Mouse (Mus musculus) T-helper 1 cell (primary cell): ENCODE measurements around the gene Nptn.

Experiments
- in situ Hi-C: fragments of 300-600 bp; cut with MboI, MseI; formaldehyde crosslinking; loops from one replicate; pipeline ENCODE4 v1.15.1; 2025; ENCODE audit warnings: high pct_unique_total_duplicates

The Nptn gene

DNA sequence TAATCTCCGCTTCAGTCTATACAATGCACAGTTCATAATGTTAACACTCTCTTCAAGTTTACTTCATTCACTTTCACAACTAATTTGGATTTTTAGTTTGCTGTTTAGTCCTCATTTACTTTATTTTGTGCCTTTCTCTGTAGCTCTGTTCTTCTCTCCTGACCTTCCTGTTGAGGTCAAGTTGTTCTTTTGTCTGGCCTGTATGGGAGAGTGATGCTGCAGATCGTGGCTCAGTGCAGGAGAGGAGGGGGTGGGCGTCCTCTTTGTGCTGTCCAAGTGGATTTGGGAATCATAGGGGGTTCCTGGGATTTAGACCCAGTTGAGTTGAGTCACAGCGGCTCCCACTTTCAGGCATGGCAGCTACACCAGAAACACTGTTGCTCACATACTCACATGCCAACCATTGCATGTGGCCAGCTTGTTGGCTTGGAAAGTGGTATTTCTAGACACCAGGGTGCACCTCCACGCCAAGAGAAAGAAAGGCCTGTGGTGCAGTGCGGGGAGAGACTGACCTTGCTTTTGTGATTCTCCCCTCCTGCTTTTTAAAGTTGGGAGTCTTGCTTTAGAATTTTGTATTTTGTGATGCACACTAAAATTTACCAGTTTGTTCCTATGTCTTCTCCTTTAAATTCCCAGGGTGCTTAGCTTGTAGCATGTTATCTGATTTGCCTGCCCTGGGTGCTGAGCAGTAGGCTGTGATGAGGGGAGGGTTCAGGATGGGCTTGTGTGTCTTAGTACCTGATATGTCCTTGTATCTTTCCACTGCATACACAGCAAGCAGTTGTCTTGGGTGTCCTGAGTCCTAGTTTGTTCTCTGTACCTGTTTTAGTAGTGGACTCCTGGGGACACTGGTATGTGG lies 66.6 kb downstream of the Nptn start:
- in situ Hi-C loops: no loop called here

DNA sequence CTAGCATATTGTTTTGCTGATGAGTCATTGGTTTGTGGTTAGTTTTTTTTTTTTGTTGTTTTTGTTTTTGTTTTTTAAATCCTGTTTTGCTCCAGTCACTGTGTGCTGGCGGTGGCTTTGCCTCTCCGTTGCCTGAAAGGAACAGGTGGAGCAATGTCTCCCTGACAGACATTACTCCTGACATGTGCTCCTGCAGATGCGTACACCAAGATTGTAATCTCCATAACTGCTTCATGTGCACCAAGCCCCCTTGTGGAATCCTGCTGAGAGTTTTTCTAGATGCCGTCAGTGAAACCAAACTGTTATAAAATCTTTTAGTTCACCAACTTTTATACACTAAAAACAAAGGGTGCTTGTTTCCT lies 67.2 kb downstream of the Nptn start:
- in situ Hi-C loops: no loop called here

DNA sequence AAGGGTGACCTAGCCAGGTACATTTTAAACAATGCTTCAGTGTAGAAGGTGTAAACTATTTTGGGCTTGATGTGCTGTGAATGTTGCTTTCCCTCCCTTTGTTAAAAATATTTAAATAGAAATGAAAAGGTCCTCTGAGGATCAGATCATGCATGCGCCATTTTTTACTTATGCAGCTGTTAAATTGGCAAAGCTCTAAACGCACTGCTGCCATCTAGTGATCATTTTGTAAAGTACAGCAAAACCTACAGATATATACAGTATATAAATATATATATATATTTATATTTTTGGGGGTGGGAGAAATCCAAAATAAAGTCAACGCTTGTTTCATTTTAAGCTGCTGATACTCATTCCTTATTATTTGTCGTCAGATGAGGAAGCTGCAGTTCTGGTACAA lies 70.0 kb downstream of the Nptn start:
- in situ Hi-C loops: no loop called here

DNA sequence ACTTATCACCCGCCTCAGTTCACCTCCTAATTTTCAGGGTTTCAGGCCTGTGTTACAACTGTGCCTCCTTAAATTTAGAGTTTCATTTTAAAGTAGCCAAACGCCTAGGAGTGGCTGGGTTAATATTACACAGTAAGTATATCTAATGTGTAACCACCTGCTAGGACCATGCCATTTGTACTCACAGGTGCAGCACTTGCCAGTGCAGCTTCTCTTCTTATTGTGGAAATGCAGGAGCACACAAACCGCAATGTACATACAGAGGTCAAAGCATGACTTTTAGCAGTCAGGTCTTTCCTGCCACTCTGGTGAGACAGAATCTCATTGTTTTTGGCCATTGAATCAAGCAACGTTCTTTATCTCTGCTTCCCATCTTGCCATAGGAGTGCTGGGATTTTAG lies 72.5 kb downstream of the Nptn start:
- in situ Hi-C loops: no loop called here

DNA sequence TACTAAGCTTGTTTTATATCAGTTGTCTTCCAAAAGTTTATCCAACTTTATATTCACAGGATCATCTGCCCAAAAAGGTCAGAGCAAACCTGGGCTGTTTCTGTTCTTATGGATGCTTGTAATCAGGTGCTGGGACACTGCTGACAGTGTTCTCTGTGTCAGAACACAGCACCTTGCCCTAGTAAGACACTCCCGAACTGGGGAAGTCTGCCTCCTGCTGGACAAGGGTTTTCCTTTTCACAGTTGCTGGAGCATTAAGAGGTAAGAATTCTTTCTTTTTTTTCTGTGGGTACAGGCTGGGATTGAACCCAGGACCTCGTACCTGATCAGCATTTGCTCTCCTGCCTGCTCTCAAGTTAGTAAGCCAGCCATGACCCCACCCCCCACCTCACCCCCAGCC lies 74.4 kb downstream of the Nptn start:
- in situ Hi-C loops: no loop called here

DNA sequence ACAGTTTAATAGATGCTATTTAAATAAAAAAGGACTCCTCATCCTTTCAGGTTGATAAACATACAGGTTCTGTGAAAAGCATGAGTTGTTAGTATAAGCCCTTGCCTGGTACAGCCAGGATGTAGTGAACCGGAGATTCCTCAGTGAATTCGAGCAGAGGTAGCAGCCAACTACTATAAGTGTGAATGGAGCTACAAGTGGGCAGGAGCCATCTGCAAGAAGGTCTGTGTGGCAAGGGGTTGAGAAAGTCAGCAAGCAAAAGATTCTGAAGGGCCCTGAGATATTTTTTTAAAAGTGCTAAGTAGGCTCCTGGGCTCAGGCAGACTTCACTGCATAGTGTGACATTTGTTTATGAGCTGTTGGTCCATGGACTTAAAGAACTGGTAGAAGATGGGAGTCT lies 74.8 kb downstream of the Nptn start:
- in situ Hi-C loops: no loop called here

DNA sequence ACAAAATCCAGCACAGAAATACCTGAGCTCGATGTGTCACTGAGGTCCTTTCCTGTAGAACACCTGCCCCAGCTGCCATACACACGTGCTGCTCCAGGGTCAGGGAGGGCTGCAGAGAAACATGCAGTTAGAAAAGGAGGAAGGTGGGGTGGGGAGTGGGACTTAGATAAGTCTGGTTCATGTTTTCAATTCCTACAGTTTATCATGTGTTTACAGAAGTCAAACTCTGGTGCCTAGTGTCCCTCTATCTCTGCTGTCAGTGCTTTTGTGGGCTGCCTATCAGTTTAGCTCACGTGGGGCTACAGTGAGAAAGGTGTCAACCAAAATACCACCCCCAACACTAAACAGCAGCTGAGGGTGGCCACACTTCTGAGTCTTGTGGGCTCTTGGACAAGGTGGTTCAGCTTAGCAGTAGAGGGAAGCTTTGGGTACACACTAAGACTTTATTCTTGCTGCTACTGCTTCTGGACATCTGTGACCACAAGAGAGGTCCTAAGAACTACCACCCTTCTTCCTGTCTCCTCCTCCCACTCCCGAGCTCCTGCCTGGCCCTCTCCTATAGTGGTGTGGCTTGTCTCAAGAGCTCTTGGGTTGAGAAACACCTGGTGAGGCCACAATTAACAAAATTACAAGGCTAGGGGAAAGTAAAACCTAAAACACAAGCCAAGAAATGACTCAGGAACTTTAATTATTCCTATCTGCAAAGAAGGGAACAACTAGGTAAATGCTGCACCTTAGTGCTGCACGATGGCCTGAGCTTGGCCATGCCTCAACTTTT lies 75.9 kb downstream of the Nptn start:
- in situ Hi-C loops: no loop called here

DNA sequence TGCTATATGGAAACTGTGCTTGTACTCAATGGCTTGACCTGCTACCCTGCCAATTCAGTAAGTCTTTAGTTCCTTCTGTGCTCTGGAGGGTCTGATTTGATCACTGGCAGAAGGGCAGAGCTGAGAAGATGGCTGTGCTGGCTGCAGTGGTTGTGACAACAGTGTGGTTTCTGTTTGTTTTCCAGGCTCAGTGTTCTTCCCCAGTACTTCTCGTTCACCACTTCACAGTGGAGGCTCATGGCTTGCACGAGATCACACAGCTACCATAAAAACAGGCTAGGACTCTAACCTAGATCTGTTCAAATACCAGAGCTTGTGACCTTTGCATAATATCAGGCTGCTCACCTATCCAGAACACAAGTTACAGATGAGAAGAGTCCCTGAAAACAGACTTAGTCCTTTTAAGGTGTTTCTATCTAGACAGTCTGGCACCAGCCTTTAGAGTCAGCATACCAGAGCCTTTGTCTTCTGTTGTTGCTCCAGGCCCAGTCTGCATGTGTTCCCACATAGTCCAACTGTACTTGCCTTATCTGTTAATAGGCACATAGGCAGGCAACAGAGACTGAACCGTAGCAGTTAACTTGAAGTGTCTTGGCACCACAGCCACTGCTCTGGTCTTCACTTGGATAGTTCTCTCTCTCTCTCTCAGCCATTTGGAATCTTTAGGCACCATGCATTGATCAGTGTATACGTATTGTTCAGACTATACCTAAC lies 76.7 kb downstream of the Nptn start:
- in situ Hi-C loops: no loop called here

DNA sequence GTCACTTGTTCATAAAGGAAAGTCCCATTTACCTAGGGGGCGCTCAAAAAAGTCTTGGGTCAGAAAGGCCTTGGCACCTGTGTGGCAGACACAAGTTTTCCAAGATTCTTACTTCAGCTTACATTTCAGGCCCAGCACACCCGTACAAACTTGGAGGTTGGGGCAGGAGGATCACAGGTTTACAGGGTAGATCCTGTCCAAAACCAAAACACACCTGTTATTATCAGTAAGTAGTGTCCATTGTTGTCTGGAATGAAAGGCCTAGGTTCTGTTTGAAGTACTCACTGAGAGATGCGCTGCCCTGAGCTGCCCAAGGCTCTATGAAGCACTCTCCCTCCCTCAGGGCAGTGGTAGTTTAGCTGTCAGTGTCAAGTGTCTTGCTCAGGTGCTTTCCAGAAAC lies 77.3 kb downstream of the Nptn start:
- in situ Hi-C loops: no loop called here

DNA sequence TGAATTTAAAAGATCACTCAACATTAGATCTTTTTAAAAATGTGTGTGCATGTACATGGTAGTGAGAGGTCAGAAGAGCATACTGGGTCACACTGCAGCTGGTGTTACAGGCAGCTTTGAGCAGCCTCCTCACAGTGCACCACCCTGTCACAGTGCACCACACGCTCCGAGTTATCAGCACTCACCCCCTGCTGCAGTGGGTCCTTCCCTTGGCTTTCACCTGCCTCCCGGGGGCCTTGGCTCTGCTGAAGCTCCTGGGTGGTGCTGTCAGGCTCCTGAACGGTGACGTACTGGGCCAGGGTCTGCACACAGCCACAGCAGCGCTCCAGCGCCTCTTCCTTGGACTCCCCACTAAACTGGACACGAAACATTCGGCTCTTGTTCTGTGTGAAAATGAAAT lies 77.9 kb downstream of the Nptn start:
- in situ Hi-C loops: loop anchor here (10.0 kb wide), 1 partner anchor 105 kb away; the partner anchor contains the start of gene Cd276

DNA sequence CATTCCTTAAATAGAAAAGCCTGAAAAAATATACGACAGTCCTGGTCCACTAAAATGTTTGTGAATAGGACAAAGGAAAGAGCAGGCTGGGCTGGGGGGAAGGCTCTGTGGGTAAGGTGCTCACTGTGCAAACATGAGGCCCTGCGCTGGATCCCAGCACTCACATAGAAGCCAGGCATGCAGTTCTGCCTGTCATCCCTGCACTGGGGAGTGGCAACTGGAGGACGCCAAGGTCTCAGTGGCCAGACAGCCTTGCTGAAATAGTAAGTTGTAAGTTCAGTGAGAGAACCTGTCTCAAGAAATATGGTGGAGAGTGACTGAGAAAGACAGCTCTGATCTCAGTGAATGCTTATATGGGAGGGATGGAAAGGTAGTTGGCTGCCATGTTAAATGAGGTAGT lies 78.6 kb downstream of the Nptn start:
- in situ Hi-C loops: loop anchor here (10.0 kb wide), 1 partner anchor 106 kb away; the partner anchor contains the start of gene Cd276

DNA sequence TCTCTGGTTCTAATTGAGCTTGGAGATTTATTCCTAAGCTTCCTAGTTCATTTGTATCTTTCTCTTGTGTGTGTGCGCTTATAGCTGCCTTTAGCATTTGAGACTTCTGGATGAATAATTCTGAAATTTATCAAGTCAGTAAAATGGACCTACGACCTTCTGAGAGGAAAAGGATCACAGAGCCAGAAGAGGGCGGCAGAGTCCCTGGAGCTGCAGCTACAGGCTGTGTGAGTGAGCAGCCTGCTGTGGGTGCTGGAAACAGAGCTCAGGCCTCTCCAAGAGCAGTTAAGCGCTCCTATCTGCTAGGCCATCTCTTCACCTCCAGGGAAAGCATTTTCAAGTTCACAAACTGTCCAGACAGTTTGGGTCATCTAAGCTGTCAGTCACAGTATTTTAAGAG lies 80.0 kb downstream of the Nptn start:
- in situ Hi-C loops: loop anchor here (10.0 kb wide), 1 partner anchor 107 kb away; the partner anchor contains the start of gene Cd276

DNA sequence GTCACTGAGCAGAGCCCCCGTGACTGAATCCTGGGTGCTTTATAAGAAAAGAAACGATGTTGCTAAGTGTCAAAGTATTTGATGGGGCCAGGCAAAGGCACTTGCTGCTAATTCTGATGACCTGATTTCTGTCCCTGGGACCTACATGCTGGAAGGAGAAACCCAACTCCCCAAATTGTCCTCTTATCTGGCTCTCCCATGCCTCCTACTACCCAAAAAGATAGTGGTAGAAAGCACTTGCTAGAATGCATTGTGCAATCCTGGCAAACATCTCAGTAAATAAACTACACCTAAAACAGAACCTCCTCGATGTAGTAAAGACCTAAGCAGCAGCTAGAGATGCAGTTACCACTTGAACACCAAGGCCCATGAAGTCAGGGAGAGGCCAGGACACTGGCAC lies 80.8 kb downstream of the Nptn start:
- in situ Hi-C loops: loop anchor here (10.0 kb wide), 1 partner anchor 108 kb away; the partner anchor contains the start of gene Cd276

DNA sequence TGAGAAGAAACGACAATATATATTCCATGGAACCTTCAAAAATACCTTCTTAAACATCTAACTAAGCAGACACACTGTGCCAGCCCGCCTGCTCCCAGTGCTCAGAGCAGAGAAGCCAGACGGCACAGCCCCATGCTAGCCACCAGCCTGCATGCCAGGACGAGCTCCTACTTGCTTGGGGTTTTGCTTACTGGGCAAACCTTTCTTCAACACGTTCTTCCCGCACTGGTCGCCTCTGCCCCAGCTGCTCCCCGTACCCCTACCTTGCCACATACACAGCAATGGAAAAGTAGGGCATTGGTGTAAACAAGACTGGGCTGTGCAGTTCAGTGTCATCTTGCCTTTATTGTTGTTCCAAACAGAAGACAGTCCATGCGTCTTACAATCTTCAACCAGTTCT lies 83.5 kb downstream of the Nptn start:
- in situ Hi-C loops: loop anchor here (10.0 kb wide), 1 partner anchor 111 kb away; the partner anchor contains the start of gene Cd276

DNA sequence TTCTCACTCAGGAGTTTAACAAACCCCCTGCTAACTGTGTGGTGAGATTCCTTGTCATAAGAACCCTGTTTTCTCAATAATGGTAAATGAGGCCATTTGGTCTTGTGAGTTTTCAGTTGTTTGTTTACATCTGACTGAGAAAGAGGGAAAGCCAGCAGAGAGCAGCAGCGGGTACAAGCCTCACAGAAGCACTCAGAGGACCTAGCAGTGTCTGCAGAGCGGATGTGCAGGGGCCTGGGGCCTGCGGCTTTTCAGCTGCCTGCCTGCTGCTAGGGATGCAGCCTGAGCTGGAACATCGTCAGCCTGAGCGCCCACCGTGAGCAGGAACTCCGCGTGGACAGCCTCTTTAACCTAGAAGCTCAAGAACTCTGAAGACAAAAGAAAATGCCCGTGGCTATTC lies 84.2 kb downstream of the Nptn start:
- in situ Hi-C loops: loop anchor here (10.0 kb wide), 1 partner anchor 111 kb away; the partner anchor contains the start of gene Cd276

DNA sequence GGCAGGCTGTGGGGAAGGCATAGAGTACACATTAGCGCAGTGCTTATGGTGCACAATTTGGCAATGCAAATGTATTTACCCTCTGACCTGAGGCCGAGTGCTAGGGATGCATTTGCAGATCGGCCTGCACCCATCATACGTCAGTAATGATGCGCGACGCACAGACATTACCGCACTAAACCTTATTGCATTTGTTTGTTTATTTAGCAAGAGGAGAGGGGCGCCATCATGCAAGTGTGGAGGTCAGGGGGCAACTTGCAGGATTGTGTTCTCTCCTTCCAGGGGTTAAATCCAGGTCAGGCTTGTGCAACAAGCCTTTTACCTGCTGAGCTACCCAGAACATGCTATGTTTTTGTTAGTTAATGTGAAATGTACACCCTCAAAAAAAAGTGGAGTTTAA lies 85.2 kb downstream of the Nptn start:
- in situ Hi-C loops: loop anchor here (10.0 kb wide), 1 partner anchor 112 kb away; the partner anchor contains the start of gene Cd276

DNA sequence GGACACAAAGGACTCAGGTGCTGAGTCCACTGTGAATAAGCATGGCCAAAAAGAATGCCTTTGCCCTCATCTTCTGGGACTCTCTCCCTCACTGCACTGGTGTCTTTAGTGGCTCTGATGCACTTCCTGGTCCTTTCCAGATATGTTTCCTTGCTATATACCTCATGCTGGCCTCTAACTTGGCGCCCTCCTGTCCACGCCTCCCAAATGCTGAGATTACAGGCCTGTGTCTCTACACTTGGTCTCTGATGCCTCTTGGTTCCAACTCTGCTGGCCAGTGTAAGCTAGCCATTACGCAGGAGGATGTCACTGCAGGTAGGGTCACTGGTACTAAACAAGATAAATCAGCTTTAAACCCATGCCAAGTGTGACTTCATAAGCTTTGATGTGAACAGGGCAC lies 86.1 kb downstream of the Nptn start:
- in situ Hi-C loops: loop anchor here (10.0 kb wide), 1 partner anchor 113 kb away; the partner anchor contains the start of gene Cd276

DNA sequence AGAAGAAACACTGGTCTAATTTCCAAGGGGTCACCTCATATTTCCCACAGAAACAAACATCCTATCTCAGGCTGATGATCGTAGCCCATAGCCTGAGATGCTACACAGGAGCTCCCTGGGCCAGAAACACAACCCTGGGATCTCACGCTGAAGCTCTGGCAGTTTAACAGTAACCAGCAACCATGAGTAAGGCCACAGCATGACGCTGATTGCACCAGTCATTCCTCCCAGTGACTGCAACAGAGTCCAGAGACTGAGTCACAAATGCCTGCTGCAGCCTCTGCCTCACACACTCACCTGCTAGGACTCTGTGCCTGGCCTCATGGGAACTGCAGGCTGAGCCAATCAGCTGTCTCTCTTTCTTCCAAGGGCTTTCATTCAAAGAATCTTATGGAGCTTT lies 87.0 kb downstream of the Nptn start:
- in situ Hi-C loops: loop anchor here (10.0 kb wide), 1 partner anchor 114 kb away; the partner anchor contains the start of gene Cd276

DNA sequence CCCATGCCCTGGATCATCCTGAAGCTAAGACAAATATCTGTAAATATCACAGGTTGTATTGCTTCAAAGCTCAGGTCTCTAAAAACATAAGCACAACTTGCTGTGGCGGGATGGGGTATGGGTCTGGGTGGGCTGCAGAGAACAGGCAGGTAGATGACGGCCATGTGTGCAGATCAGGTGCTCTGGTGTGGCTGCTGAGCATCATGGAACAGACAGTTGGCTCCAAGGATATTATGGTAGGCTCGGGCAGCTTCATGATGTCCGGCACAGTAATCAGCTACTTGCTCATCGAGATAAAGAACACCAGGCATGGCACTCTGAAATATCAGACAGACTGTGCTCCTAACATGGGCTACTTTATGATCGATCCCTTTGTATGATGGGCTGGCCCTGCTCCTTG lies 87.8 kb downstream of the Nptn start:
- in situ Hi-C loops: loop anchor here (10.0 kb wide), 1 partner anchor 115 kb away; the partner anchor contains the start of gene Cd276

DNA sequence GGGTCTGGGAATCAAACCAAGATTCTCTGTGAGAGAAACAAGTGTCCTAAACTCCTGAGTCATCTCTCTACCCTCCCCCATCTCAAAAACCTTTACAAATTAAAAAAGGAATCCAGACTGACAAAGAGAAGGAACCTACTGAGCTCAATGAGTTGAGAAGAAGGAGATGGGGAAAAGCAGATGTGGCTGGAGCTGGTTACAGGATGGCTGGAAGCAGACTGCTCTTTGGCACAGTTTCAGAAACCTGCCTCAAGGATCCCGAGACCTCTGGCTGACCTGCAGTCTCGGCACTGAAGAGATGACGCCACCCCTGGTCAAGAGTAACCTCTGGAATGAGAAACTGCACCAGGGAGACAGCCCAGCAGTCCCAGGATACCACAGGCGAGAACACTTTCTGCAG lies 90.4 kb downstream of the Nptn start:
- in situ Hi-C loops: no loop called here

DNA sequence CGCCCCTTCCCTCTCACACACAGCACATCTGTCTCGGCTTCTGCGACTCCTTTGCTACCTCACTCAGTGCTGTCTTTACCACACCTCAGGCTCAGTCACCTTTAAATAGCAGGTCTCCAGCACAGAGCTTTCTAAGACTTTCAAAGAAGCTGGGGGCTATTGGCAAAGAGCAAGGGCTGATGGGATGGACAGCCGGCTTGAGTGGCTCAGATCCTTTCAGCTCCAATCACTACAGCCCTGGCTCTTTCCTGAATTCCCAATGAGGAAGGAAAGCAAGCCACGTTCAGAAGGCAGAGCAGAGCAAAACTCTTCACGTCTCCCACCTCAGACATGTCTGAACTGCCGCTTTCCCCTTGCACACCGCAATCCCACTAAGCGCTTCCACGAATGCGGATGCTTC lies 92.7 kb downstream of the Nptn start:
- in situ Hi-C loops: no loop called here

DNA sequence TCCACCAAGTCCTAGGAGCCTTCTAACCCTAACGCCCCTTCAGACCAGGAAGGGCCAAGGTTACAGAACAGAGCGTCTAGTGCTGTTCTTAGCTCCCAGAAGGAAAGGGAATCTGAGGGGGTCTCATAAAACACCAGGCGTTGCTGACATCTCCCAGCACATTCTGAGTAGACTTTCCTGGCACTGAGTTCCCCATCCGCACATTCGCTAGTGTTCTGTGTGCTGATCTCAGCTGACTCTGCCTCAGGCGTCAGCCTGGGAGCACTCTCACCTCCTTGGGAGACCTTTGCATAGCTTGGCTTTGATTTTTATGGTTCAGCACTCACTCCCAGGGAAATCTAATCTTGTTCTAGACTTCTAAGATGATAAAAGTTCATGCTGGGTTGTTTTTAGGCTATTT lies 93.3 kb downstream of the Nptn start:
- in situ Hi-C loops: no loop called here
